Mouse (Mus musculus) brain, embryonic 14.5 days (tissue): ENCODE measurements around the gene Zfp488.

Experiments used
- CTCF ChIP-seq: fragments of 200-500 bp; IDR thresholded peaks from 2 replicates; pipeline ENCODE4 v1.5.1; 2012; ENCODE audit warnings: inconsistent platforms, mild to moderate bottlenecking, moderate library complexity, borderline replicate concordance; ENCODE audit not compliant: insufficient read depth, insufficient read length; ENCODE audit errors: extremely low read depth
- POLR2A ChIP-seq: fragments of 200-500 bp; IDR thresholded peaks from 2 replicates; pipeline ENCODE4 v1.6.1; 2012; ENCODE audit warnings: mild to moderate bottlenecking, inconsistent platforms, borderline replicate concordance; ENCODE audit not compliant: poor library complexity, insufficient read depth, insufficient read length, severe bottlenecking; ENCODE audit errors: extremely low read depth

DNA sequence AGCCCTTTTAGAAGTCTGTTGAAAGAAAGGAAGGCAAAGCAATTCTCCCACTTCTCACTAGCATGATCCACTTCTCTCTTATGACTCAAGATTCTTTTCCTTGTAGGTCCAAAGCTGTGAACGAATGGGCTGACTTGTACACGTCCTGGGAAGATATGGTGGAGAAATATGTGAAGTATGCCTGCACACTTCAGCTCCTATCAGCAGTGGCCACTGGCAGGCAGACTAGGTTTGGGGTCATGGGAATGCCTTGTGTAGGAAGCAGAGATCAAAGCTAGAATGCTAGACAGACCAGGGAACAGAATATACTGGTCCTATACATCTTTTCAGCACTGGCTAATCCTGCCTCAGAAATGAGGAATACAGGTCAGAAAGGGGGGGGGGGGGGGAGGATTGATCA lies 48.1 kb upstream of the Zfp488 start:
- TF ChIP-seq CTCF (no peak), POLR2A (no peak)
